Mouse (Mus musculus) embryonic facial prominence, embryonic 15.5 days (tissue): Measurements from ENCODE around the gene Ifi27. TPM values are rescaled to one million over a fixed set of nuclear protein-coding genes. Genes with fewer than 3 reads are reported as not detected.
"Not testable (repeated sequence)": the region's sequence is repeated elsewhere in the genome, so short reads cannot be mapped to it uniquely, and the experiment has no call there.

Experiments used
- ATAC-seq: fragments of 200-750 bp; cut with Nextera tagmentation; 2 replicates; pipeline ENCODE4 v1.8.0; 2017; ENCODE audit warnings: low read depth, moderate TSS enrichment; ENCODE audit not compliant: insufficient number of reproducible peaks, low FRiP score, low TSS enrichment
- H3K27ac ChIP-seq: fragments of 300-500 bp; sonication (generic); replicated peaks from 2 replicates; pipeline ENCODE4 v1.5.1; 2015; ENCODE audit warnings: mild to moderate bottlenecking, inconsistent platforms
- H3K27me3 ChIP-seq: fragments of 300-500 bp; sonication (generic); 2 replicates; pipeline ENCODE4 v1.6.1; 2015; ENCODE audit warnings: inconsistent platforms
- H3K36me3 ChIP-seq: fragments of 300-500 bp; sonication (generic); 2 replicates; pipeline ENCODE4 v1.6.1; 2015; ENCODE audit warnings: mild to moderate bottlenecking, inconsistent platforms
- H3K4me1 ChIP-seq: fragments of 300-500 bp; sonication (generic); 2 replicates; pipeline ENCODE4 v1.6.1; 2015; ENCODE audit warnings: inconsistent platforms
- H3K4me2 ChIP-seq: fragments of 300-500 bp; sonication (generic); replicated peaks from 2 replicates; pipeline ENCODE4 v1.6.1; 2015; ENCODE audit warnings: mild to moderate bottlenecking, inconsistent platforms
- H3K4me3 ChIP-seq: fragments of 300-500 bp; sonication (generic); replicated peaks from 2 replicates; pipeline ENCODE4 v1.5.1; 2015; ENCODE audit warnings: mild to moderate bottlenecking, inconsistent platforms
- H3K9ac ChIP-seq: fragments of 300-500 bp; sonication (generic); 2 replicates; pipeline ENCODE4 v1.6.1; 2015; ENCODE audit warnings: inconsistent platforms
- H3K9me3 ChIP-seq: fragments of 300-500 bp; sonication (generic); replicated peaks from 2 replicates; pipeline ENCODE4 v1.6.1; 2016; ENCODE audit warnings: inconsistent platforms
- WGBS: fragments of 180-500 bp; shearing (Covaris S2); methylation state at CpG from one replicate; pipeline ENCODE4 v1.1.7; 2015; 5-methylcytosine and 5-hydroxymethylcytosine counted together
- polyA plus RNA-seq: library from polyadenylated mRNA; unstranded; fragments of >200 nt; fragmentation: Nextera tagmentation; extraction: Ambion mirVana; gene quantifications from 2 replicates; pipeline ENCODE4 v1.2.1, GENCODE M21; 2015

Ifi27 gene
- polyA plus RNA-seq, 1 experiment from 2014 or later: 77.5 TPM

DNA sequence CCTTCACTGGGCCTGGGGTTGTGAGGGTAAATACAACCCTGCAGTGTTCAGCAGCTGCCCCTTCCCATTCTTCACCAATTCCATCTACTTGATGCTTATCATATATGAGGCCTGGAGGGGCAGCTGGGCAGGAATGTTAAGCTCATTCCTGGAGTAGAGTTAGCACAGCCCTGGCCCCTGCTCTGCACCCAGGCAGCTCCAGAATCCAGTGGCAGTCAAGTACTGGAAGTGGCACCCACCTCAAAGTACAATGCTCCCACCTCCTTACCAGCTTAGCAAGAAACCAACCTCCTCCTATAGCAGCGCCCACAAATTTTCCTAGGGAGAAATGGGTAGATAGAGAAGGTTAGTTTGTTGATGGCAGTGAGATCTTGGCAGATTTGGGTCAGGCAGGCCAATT lies 22.7 kb downstream of the Ifi27 start:
- H3K4me1 ChIP-seq, H3K4me3 ChIP-seq, H3K36me3 ChIP-seq, ATAC-seq, H3K27ac ChIP-seq, H3K9ac ChIP-seq, H3K9me3 ChIP-seq, H3K4me2 ChIP-seq, H3K27me3 ChIP-seq: not testable (repeated sequence)
- WGBS: no CpG with 5 or more reads among the region's 1 CpGs

GRCm38 (mm10) chr12:103457140-103457539 lies 23.1 kb downstream of the Ifi27 start, which contains the start of gene Ifi27l2b:
Gene Ifi27l2b (minus strand): TSS chr12:103457223.
- Histone ChIP-seq H3K27me3 (no peaks in the 10 kb centered on the region), H3K9ac (no peak within 1 kb of the TSS), H3K36me3 (no peaks in the 10 kb centered on the region), H3K9me3 (no peaks in the 10 kb centered on the region), H3K4me1 (no peaks in the 10 kb centered on the region), H3K27ac (no peak within 1 kb of the TSS), H3K4me2 (no peak within 1 kb of the TSS), H3K4me3 (no peak within 1 kb of the TSS)
- 73% methylated on average over 3 of the region's 3 CpGs for WGBS
- no peak for ATAC-seq

DNA sequence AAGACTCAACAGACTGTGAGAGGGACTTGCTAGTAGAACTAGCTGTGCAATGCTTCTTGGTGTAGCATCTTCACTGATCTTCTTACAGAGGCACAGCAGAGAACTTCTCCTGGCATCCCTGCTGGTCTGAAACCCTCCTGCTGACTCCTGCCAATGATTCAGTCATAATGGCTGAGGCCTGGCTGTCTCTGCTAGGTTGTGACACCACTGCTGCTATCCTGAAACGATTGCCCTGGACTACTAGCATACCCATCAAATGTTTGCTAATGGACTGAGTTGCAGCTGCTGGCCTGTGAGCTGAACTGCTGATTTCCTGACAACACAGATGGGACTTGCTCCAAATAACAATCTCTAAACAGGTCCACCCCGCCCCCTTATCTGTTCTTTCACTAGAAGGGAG lies 40.5 kb downstream of the Ifi27 start:
- 39% methylated on average over 2 of the region's 2 CpGs for WGBS
- H3K4me3 ChIP-seq: no peak overlapping the region
- H3K4me1 ChIP-seq: no peaks in the 10 kb centered on the region
- H3K27ac ChIP-seq: no peak overlapping the region
- H3K4me2 ChIP-seq: no peak overlapping the region
- no peaks in the 10 kb centered on the region for H3K9me3 ChIP-seq
- H3K9ac ChIP-seq: no peak overlapping the region
- H3K27me3 ChIP-seq: no peaks in the 10 kb centered on the region
- no peaks in the 10 kb centered on the region for H3K36me3 ChIP-seq
- ATAC-seq: no peak

- Histone ChIP-seq H3K36me3 (no peaks in the 10 kb centered on the region), H3K4me3 (no peak overlapping the region), H3K27ac (no peak overlapping the region), H3K9ac (no peak overlapping the region), H3K27me3 (no peaks in the 10 kb centered on the region), H3K9me3 (no peaks in the 10 kb centered on the region), H3K4me2 (no peak overlapping the region), H3K4me1 (no peaks in the 10 kb centered on the region)
- 63% methylated on average over 1 of the region's 1 CpGs for WGBS
- ATAC-seq: no peak
These were observed 42.9 kb downstream of the Ifi27 start for GRCm38 (mm10) chr12:103476779-103477389.

DNA sequence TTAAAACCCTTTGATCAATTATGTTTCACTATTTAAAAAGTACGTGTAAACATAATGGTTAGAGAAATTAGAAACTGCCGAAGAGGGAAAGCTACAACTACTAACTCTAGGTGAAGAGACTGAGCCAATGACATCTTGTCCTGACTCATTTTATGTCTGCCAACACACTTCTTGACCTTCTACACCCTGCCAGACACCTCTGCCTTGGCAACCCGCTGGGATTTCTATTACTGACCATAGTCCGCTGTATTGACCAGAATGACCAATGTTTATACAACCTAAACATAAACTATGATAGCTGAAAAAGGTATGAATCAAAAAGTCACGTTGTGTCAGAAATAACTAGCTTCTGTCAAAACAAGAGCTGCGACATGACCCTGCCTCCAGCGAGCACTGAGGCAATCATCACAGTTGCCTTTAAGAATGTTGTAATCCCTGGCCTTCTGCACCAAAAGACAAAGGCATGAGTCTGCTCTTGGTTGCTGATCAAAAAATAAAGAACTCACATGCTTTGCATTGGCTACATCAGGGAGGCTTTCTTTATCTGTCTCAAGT lies 43.5 kb downstream of the Ifi27 start:
- H3K36me3 ChIP-seq: no peaks in the 10 kb centered on the region
- no peak overlapping the region for H3K27ac ChIP-seq
- no peak overlapping the region for H3K4me3 ChIP-seq
- 72% methylated on average over 7 of the region's 7 CpGs for WGBS
- no peak for ATAC-seq
- H3K9ac ChIP-seq: no peak overlapping the region
- H3K9me3 ChIP-seq: no peaks in the 10 kb centered on the region
- H3K27me3 ChIP-seq: no peaks in the 10 kb centered on the region
- H3K4me1 ChIP-seq: no peaks in the 10 kb centered on the region
- no peak overlapping the region for H3K4me2 ChIP-seq

GRCm38 (mm10) chr12:103481671-103482070 lies 47.7 kb downstream of the Ifi27 start:
- Histone ChIP-seq H3K27ac (no peak overlapping the region), H3K36me3 (no peaks in the 10 kb centered on the region), H3K4me3 (no peak overlapping the region), H3K9me3 (no peaks in the 10 kb centered on the region), H3K4me1 (no peaks in the 10 kb centered on the region), H3K9ac (no peak overlapping the region), H3K4me2 (no peak overlapping the region), H3K27me3 (no peaks in the 10 kb centered on the region)
- 75% methylated on average over 5 of the region's 5 CpGs for WGBS
- no peak for ATAC-seq

DNA sequence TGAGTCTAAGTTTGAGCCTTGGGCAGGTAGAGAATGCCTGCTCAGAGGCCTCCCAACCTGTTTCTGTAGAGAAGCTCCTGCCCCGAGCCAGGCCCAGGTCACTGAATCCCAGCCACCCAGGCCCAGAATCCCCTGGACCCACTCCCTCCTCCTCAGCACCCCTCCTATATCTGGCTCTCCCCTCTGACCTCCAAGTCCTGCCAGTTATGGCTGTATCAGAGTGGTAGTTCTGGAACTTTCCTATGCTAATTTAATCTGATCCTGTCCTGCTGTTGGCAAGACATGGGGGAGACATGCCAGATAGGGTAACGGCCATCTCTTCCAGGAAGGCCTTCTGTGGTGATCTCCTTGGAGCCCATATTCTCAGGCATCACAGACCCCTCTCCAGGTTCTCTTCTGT lies 48.8 kb downstream of the Ifi27 start:
- Histone ChIP-seq H3K27ac (no peak overlapping the region), H3K4me1 (no peaks in the 10 kb centered on the region), H3K36me3 (no peaks in the 10 kb centered on the region), H3K9ac (no peak overlapping the region), H3K27me3 (no peaks in the 10 kb centered on the region), H3K9me3 (no peaks in the 10 kb centered on the region), H3K4me3 (no peak overlapping the region), H3K4me2 (no peak overlapping the region)
- WGBS: 79% methylated on average over 2 of the region's 2 CpGs
- no peak for ATAC-seq

DNA sequence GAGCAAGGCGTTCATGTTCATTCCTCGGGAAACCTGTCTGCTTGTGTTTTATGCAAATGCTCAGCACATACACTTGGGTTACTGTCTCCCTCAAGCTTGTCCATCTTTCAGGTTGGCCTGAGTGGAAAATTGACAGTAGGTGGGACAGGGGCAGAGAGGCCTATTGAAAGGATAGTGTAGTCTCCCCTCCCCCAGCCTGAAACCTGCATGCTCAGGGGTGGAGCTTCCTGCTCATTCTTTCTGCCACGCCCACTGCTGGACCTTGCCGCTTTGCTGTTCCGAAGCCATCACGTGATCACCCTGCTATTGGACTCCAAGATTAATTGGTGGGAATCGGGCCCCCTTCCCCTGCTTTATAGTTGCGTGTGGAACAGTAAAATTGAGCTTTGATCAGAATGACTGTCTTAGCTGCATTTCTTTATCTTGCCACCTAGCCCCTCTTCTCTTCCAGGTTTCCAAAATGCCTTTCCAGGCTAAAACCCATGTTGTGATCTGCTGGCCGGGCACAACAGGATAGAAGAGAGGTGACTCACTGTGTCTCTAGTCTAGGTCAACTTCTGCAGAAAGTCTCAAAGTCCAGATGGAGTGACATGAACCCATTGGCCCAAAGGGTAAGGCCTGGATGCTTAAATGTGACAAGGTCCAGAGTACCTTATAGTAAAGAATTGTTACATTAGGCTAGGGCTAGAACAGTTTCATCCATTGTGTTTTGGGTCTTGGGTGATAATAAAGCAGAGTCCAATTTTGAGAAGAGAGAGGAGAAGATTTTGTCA lies 50.4 kb downstream of the Ifi27 start:
- not testable (repeated sequence) for H3K4me1 ChIP-seq, H3K36me3 ChIP-seq, ATAC-seq, H3K27ac ChIP-seq, H3K9ac ChIP-seq, H3K4me2 ChIP-seq, H3K4me3 ChIP-seq, H3K9me3 ChIP-seq, H3K27me3 ChIP-seq
- WGBS: 68% methylated on average over 9 of the region's 9 CpGs

DNA sequence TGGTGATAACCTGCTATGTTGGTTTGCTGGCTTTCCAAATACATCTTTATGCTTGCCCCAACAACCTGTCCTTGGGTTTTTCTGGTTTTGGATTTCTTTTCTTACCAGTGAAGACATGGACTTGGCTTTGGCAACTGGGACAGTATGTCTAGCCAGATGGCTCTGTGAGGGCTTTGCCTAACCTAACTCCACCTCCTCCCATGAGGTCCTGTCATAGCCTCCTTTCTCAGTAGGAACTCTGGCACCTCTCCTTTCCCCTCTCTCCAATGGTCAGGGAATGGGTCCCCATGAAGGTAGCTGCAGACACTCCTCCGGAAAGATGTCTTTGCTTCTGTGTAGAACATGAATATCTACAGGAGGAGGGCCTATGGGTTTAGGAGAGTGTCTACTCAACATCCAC lies 52.7 kb downstream of the Ifi27 start:
- H3K4me2 ChIP-seq: no peak overlapping the region
- no peak overlapping the region for H3K9ac ChIP-seq
- no peak for ATAC-seq
- no peak overlapping the region for H3K4me3 ChIP-seq
- 76% methylated on average over 1 of the region's 1 CpGs for WGBS
- H3K9me3 ChIP-seq: no peaks in the 10 kb centered on the region
- no peaks in the 10 kb centered on the region for H3K36me3 ChIP-seq
- no peak overlapping the region for H3K27ac ChIP-seq
- H3K27me3 ChIP-seq: no peaks in the 10 kb centered on the region
- no peaks in the 10 kb centered on the region for H3K4me1 ChIP-seq

DNA sequence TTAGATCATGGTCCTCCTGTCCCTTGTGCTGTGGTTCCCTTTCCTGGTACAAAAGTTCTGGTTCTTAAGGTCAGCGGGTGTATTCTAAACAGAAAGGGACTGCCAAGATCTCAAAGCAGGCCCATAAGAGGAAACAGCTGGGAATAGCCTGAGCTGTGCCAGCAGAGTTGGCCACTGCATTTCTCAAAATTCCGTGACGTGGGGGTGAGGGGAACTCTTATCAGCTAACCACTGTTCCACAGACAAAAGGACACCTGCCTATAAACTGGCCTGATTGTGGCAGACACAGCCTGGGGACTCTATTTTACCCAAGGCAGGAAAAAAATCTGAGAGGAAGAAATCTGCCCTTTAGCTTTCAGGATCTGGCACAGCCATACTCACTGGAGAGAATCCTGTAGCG lies 53.3 kb downstream of the Ifi27 start:
- H3K4me2 ChIP-seq: no peak overlapping the region
- no peak overlapping the region for H3K4me3 ChIP-seq
- H3K4me1 ChIP-seq: no peaks in the 10 kb centered on the region
- WGBS: 49% methylated on average over 4 of the region's 4 CpGs
- H3K9me3 ChIP-seq: no peaks in the 10 kb centered on the region
- no peak for ATAC-seq
- H3K27ac ChIP-seq: no peak overlapping the region
- no peaks in the 10 kb centered on the region for H3K36me3 ChIP-seq
- no peaks in the 10 kb centered on the region for H3K27me3 ChIP-seq
- H3K9ac ChIP-seq: no peak overlapping the region

DNA sequence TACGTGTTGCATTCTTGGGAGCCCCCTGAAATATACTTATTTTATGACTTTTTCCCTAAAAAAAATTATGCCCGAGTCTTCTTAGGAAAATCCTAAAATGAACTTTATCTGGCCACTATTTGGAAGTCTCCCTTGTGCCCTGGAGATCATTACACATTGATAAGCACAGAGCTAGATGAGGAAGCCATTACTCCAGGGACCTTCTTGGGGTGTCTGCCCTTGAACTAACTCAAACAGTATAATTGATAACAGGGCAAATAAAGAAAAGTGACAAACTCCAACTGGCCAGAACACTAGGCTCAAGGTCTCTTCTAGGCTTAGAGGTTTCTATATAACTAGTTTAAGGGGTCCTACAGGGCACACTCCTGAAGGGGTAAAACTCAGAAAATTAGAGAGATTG lies 53.7 kb downstream of the Ifi27 start:
- no peak overlapping the region for H3K27ac ChIP-seq

More for the DNA sequence above, 53.7 kb downstream of the Ifi27 start:
- 78% methylated on average over 2 of the region's 2 CpGs for WGBS
- H3K27me3 ChIP-seq: no peaks in the 10 kb centered on the region
- no peak overlapping the region for H3K4me3 ChIP-seq
- H3K4me2 ChIP-seq: no peak overlapping the region
- H3K9ac ChIP-seq: no peak overlapping the region
- H3K36me3 ChIP-seq: no peaks in the 10 kb centered on the region
- no peaks in the 10 kb centered on the region for H3K4me1 ChIP-seq
- no peak for ATAC-seq
- no peaks in the 10 kb centered on the region for H3K9me3 ChIP-seq
